Mouse (Mus musculus) lung, adult 2 months (tissue): ENCODE measurements around the gene Mecom.

Source experiments
- CTCF ChIP-seq: fragments of 200-500 bp; IDR thresholded peaks from 2 replicates; pipeline ENCODE4 v1.5.1; 2011; ENCODE audit warnings: mild to moderate bottlenecking, low read length, control low read depth; ENCODE audit not compliant: insufficient read depth
- POLR2A ChIP-seq: fragments of 200-500 bp; IDR thresholded peaks from 2 replicates; pipeline ENCODE4 v1.6.1; 2011; ENCODE audit warnings: low read depth, mild to moderate bottlenecking, control low read depth, low read length, borderline replicate concordance; ENCODE audit errors: extremely low read depth

DNA sequence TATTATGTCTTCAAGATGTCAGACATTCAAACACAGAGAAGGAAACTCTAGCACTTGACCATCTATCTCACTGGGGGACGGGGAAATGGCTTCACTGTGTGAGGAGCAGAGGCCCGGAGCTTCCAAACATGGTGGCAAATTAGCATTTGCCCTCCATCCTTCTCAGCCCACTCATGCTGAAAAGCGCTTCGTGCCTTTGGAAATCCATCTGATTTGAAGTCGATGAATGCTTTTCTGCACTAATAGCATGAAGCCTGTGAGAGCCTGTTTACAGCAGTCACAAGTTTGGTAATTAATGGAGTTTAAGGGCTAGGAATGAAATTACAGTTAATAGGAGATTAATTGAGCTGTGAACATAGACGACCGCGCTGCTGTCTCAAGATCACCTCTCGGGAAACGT, 270.2 kb downstream of the Mecom start:
- TF ChIP-seq CTCF (no peak), POLR2A (no peak)
